Mouse (Mus musculus) hindbrain, embryonic 13.5 days (tissue): ENCODE measurements around the gene Tsnaxip1. TPM values are rescaled to one million over a fixed set of nuclear protein-coding genes. Genes with fewer than 3 reads are reported as not detected.
"Not testable (repeated sequence)": the region's sequence is repeated elsewhere in the genome, so short reads cannot be mapped to it uniquely, and the experiment has no call there.

Experiments used
- ATAC-seq: fragments of 200-750 bp; cut with Nextera tagmentation; 2 replicates; pipeline ENCODE4 v1.8.0; 2017; ENCODE audit warnings: moderate TSS enrichment; ENCODE audit not compliant: low FRiP score
- H3K27ac ChIP-seq: fragments of 300-500 bp; sonication (generic); 2 replicates; pipeline ENCODE4 v1.5.1; 2015; ENCODE audit warnings: inconsistent platforms, mild to moderate bottlenecking, moderate library complexity
- H3K27me3 ChIP-seq: fragments of 300-500 bp; sonication (generic); 2 replicates; pipeline ENCODE4 v1.6.1; 2015; ENCODE audit warnings: mild to moderate bottlenecking, inconsistent platforms
- H3K36me3 ChIP-seq: fragments of 300-500 bp; sonication (generic); 2 replicates; pipeline ENCODE4 v1.6.1; 2015; ENCODE audit warnings: mild to moderate bottlenecking, inconsistent platforms
- H3K4me1 ChIP-seq: fragments of 300-500 bp; sonication (generic); replicated peaks from 2 replicates; pipeline ENCODE4 v1.6.1; 2015; ENCODE audit warnings: inconsistent platforms
- H3K4me2 ChIP-seq: fragments of 300-500 bp; sonication (generic); 2 replicates; pipeline ENCODE4 v1.6.1; 2015; ENCODE audit warnings: inconsistent platforms, mild to moderate bottlenecking, moderate library complexity
- H3K4me3 ChIP-seq: fragments of 300-500 bp; sonication (generic); 2 replicates; pipeline ENCODE4 v1.5.1; 2015; ENCODE audit warnings: mild to moderate bottlenecking, inconsistent platforms
- H3K9ac ChIP-seq: fragments of 300-500 bp; sonication (generic); 2 replicates; pipeline ENCODE4 v1.6.1; 2015; ENCODE audit warnings: mild to moderate bottlenecking, inconsistent platforms
- H3K9me3 ChIP-seq: fragments of 300-500 bp; sonication (generic); 2 replicates; pipeline ENCODE4 v1.6.1; 2016; ENCODE audit warnings: inconsistent platforms
- WGBS: fragments of 180-500 bp; shearing (Covaris S2); methylation state at CpG from one replicate; pipeline ENCODE4 v1.1.7; 2015; 5-methylcytosine and 5-hydroxymethylcytosine counted together
- polyA plus RNA-seq: library from polyadenylated mRNA; unstranded; fragments of >200 nt; fragmentation: Nextera tagmentation; extraction: Ambion mirVana; gene quantifications from 2 replicates; pipeline ENCODE4 v1.2.1, GENCODE M21; 2015

Tsnaxip1 gene
- polyA plus RNA-seq, 1 experiment from 2014 or later = 1.6 TPM

DNA sequence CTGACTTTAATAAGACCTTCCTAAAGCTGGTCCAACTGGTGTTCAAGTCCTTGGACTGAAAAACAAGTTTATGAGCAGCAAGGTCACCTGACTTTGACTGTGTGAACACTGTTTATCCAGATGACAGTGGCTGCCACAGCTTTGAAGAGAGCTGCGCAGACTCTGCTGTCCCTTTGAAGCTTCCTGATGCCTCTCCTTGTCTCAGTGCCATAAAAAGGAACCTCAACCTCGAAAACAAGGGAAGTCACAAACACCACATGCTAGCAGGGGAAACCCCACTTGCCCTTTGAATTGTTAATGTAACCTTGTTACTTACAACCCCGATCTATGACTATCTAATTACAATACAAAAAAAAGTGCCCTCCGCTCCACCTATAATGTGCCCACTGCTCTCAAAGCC, 2.0 kb upstream of the Tsnaxip1 start:
- Histone ChIP-seq H3K9ac (peak overlapping the region; percentile 96), H3K27ac (no peak overlapping the region), H3K4me2 (peak overlapping the region; percentile 98), H3K36me3 (peaks cover 42% of the 10 kb centered on the region), H3K9me3 (no peaks in the 10 kb centered on the region), H3K4me1 (peaks cover 28% of the 10 kb centered on the region), H3K4me3 (peak overlapping the region; percentile 97), H3K27me3 (no peaks in the 10 kb centered on the region)
- no peak for ATAC-seq
- 81% methylated on average over 4 of the region's 4 CpGs for WGBS

DNA sequence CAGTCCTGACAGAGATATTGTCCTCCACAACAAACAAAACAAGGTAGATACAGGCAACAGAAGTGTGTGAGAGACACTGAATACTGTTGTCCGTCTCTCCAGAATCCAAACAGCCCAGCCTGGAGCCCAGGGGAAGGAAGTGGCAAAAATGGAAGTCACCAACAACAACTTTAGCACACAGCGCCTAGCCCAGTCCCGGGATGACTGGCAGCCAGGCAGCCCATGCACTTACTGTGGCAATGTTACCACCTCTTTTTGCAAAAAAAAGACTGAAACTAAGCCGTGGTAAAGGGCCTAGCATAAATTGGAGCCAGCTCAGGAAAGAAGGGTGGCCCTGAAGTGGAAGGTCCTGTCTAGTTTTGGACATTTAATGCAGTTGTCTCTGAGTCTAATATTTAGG, 1.2 kb upstream of the Tsnaxip1 start:
- Histone ChIP-seq H3K4me1 (peaks cover 28% of the 10 kb centered on the region), H3K36me3 (peaks cover 33% of the 10 kb centered on the region), H3K27ac (peak overlapping the region; percentile 85), H3K9ac (peak overlapping the region; percentile 96), H3K9me3 (no peaks in the 10 kb centered on the region), H3K4me3 (peak overlapping the region; percentile 97), H3K4me2 (peak overlapping the region; percentile 98), H3K27me3 (no peaks in the 10 kb centered on the region)
- ATAC-seq = no peak
- 14% methylated on average over 4 of the region's 4 CpGs for WGBS

DNA sequence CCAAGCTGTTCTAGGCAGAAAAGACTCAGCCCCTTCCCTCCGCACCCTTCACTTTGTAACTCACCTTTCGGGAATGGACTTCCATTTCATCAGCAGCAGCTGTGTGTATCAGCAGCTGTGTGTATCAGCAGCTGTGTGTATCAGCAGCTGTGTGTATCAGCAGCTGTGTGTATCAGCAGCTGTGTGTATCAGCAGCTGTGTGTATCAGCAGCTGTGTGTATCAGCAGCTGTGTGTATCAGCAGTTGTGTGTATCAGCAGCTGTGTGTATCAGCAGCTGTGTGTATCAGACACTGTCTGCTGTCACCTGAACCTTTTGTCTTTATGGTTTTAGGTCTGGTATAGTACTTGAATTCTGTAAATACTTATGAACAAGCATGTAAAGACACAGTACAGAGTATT, 6.2 kb downstream of the Tsnaxip1 start:
- H3K4me2 ChIP-seq, H3K27me3 ChIP-seq, ATAC-seq, H3K36me3 ChIP-seq, H3K4me1 ChIP-seq, H3K9me3 ChIP-seq, H3K4me3 ChIP-seq, H3K9ac ChIP-seq, H3K27ac ChIP-seq: not testable (repeated sequence)
- 86% methylated on average over 2 of the region's 2 CpGs for WGBS

DNA sequence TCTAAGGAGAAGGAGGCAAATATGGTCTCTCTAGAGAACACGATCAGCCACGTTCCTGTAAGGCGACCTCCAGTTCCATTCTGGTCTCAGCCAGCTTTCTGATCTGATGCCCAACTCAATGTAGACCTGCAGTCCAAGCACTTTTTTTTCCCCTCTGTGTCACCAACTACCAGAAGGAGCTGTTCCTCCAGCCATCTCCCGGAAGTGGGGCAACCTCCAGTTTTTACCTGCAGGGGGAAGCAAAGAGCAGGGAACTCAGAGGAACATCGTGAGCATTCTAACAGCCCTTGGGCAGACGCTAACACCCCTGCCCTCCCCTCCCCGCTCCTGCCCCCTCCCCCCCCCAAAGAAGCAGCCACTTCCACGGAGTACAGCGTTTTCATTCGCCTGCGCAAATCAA, 7.8 kb downstream of the Tsnaxip1 start:
- no peaks in the 10 kb centered on the region for H3K9me3 ChIP-seq
- ATAC-seq = no peak
- no peak overlapping the region for H3K27ac ChIP-seq
- no peaks in the 10 kb centered on the region for H3K4me1 ChIP-seq
- no peak overlapping the region for H3K4me2 ChIP-seq
- H3K27me3 ChIP-seq = 0 out of 2 replicates have a peak, but pooled peaks cover 3% of the 10 kb centered on the region
- no peak overlapping the region for H3K9ac ChIP-seq
- H3K36me3 ChIP-seq = no peaks in the 10 kb centered on the region
- no peak overlapping the region for H3K4me3 ChIP-seq
- 27% methylated on average over 11 of the region's 11 CpGs for WGBS

DNA sequence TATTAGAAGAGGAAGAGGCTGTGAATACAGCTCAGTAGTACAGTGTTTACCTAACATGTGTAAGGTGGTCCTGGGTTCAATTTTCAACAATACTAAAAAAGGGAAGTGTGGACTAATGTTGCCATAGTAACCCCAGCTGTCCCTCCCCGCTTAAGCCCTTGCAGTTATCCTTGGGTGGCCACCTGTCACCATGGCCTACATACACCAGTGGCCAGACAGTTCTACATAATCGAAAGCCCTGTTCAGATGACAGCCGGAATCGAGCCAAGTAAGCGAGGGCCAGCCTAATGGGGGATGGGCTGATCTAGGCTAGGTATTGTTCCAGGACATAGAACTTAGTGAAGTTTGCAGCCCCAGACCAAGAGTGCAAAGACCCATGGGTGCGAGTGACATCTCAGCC, 9.5 kb downstream of the Tsnaxip1 start:
- Histone ChIP-seq H3K4me2 (no peak overlapping the region), H3K4me1 (no peaks in the 10 kb centered on the region), H3K9ac (no peak overlapping the region), H3K9me3 (no peaks in the 10 kb centered on the region), H3K27me3 (0 out of 2 replicates have a peak, but pooled peaks cover 3% of the 10 kb centered on the region), H3K4me3 (no peak overlapping the region), H3K36me3 (peaks cover 12% of the 10 kb centered on the region; the same call in 1 of the 2 replicates), H3K27ac (no peak overlapping the region)
- 86% methylated on average over 6 of the region's 6 CpGs for WGBS
- no peak for ATAC-seq

DNA sequence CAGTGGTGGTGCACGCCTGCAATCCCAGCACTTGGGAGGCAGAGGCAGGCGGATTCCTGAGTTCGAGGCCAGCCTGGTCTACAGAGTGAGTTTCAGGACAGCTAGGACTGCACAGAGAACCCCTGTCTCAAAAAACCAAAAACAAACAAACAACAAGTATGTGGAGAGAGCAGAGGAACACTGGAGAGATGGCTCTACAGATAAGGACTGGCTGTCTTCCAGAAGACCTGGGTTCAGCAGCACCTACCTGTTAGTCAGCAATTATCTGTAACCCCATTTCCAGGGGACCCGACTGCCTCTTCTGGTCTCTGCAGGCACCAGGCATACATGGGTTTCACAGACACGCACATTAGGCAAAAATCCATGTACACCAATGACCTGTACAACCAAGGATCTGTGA, 11.7 kb downstream of the Tsnaxip1 start:
- H3K4me3 ChIP-seq = no peak overlapping the region
- no peak for ATAC-seq

DNA sequence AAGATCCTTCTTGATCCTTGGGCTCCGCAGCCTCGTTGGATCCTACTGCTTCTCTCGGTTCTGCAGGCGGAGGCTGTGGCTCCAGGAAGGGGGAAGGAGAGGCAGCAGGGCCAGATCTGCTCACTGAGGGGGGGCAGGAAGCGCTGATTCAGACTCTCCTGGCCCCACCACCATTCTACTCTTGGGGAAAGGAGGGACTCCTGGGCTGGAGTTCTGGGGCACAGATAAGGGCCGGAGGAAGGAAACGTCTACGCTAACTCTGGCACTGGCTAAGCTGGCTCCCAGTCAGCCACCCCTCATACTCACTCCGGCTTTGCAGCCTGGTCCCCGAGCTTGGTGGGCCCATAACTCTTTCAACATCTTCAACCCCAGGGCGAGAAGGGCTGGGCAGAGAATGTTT, 19.1 kb downstream of the Tsnaxip1 start:
- no peak overlapping the region for H3K27ac ChIP-seq
- peaks cover 72% of the 10 kb centered on the region for H3K36me3 ChIP-seq
- ATAC-seq = no peak
- H3K4me1 ChIP-seq = peaks cover 8% of the 10 kb centered on the region
- H3K4me2 ChIP-seq = no peak overlapping the region
- WGBS = 94% methylated on average over 11 of the region's 11 CpGs
- H3K4me3 ChIP-seq = no peak overlapping the region
- no peaks in the 10 kb centered on the region for H3K27me3 ChIP-seq
- H3K9ac ChIP-seq = no peak overlapping the region
- H3K9me3 ChIP-seq = no peaks in the 10 kb centered on the region

More for the DNA sequence above, 11.7 kb downstream of the Tsnaxip1 start:
- no peak overlapping the region for H3K9ac ChIP-seq
- H3K4me2 ChIP-seq = no peak overlapping the region
- H3K36me3 ChIP-seq = peaks cover 28% of the 10 kb centered on the region
- no peaks in the 10 kb centered on the region for H3K4me1 ChIP-seq
- 95% methylated on average over 5 of the region's 5 CpGs for WGBS
- no peaks in the 10 kb centered on the region for H3K27me3 ChIP-seq
- no peaks in the 10 kb centered on the region for H3K9me3 ChIP-seq
- no peak overlapping the region for H3K27ac ChIP-seq

DNA sequence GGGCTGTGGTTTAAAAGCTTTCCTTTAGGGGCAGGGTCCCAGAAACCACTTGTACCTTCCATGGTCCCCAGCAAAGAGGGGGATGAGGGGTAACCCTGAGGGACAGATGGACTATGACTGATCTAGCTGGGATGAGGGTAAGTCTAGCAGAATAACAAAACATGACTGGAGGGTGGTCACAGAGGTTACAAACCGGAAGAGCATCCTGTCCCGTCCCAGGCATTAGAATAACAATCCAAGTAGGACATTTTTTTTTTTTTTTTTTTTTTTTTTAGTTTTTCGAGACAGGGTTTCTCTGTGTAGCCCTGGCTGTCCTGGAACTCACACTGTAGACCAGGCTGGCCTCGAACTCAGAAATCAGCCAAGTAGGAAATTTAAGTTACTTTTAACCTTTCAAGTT, 22.5 kb downstream of the Tsnaxip1 start:
- Histone ChIP-seq H3K27me3 (no peaks in the 10 kb centered on the region), H3K4me3 (no peak overlapping the region; the same call in 1 of the 2 replicates), H3K9ac (peak overlapping the region; percentile 43; the same call in 1 of the 2 replicates), H3K36me3 (peaks cover 45% of the 10 kb centered on the region), H3K27ac (no peak overlapping the region), H3K4me1 (peaks cover 11% of the 10 kb centered on the region), H3K9me3 (no peaks in the 10 kb centered on the region), H3K4me2 (0 out of 2 replicates have a peak overlapping the region, but pooled peaks have one; percentile 44)
- no peak for ATAC-seq
- 82% methylated on average over 4 of the region's 4 CpGs for WGBS

DNA sequence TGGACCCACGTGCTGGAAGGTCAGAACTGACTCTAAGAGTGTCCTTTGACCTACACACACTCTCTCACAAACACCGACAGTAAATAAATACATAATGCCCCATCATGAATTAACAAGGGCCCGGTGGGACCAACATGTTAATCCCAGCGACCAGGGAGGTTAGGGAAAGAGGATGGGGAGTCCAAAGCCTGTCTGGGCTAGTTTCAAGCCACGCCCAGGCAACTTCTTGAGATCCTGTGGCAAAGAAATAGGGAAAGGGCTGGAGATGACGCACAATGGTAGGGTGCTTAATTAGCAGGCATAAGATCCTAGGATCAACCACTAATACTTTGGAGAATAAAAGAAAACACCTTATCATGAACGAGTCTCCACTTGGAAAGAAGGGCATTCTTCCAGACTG, 23.1 kb downstream of the Tsnaxip1 start:
- Histone ChIP-seq H3K27me3 (no peaks in the 10 kb centered on the region), H3K4me3 (peak overlapping the region; percentile 23), H3K9me3 (no peaks in the 10 kb centered on the region), H3K36me3 (peaks cover 39% of the 10 kb centered on the region), H3K9ac (peak overlapping the region; percentile 43), H3K4me2 (peak overlapping the region; percentile 44), H3K27ac (no peak overlapping the region), H3K4me1 (peaks cover 13% of the 10 kb centered on the region)
- no peak for ATAC-seq
- WGBS = 79% methylated on average over 7 of the region's 7 CpGs

DNA sequence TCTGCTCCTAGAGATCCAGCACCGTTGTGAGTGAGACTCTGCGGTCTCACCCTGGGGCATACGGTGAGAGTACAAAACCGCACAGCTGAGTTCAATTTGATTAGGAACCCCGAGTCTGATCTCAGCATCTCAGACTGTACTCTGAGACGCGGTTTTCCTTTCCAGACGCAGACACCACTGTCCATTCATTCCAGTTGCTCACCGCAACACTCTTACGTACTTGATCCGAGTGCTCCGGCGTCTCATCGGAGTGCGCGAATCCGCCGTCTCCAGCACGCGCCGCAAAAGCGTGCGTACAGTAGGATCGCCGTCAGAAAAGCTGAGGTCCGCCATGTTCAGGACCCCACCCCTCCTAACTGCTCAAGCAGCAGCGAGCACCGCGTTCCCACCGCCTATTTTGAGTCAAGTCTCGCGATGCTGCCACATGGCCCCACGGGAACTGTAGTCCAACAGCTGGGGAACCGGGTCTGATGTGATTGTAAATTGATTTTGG, 24.2 kb downstream of the Tsnaxip1 start:
- Histone ChIP-seq H3K27me3 (no peaks in the 10 kb centered on the region), H3K9me3 (no peaks in the 10 kb centered on the region), H3K4me3 (peak overlapping the region; percentile 77), H3K4me2 (peak overlapping the region; percentile 87), H3K36me3 (peaks cover 28% of the 10 kb centered on the region), H3K9ac (peak overlapping the region; percentile 88), H3K27ac (peak overlapping the region; percentile 85), H3K4me1 (peaks cover 24% of the 10 kb centered on the region)
- under 1% methylated on average over 34 of the region's 34 CpGs for WGBS
- peak; percentile 81 for ATAC-seq

DNA sequence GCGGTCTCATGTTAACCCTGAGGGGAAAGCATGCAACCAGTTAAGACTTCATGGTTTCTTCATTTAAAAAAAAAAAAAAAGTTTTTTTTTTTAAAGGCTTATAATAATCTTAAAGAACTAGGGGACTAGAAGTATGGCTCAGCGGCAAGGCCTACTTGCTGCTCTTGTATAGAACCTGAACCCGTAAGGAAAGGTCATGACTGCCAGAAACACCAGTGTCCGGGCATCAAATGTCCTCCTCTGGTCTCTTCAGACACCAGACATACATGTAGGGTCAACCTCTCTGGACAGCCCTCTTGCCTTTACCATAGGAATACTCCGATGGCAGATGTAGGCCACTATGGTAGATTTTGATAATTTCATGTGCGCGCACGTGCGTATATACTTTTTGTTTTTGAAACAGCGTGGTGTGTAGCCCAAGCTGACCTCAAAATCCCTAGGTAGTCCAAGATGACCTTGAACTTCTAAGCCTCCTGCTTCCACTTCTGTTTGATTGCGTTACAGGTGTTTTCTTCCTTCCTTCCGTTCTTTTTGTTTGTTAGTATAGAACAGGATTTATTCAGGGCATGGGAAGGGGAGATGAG, 24.7 kb downstream of the Tsnaxip1 start:
- Histone ChIP-seq H3K36me3 (peaks cover 23% of the 10 kb centered on the region), H3K27ac (0 out of 2 replicates have a peak overlapping the region, but pooled peaks have one; percentile 1), H3K9ac (no peak overlapping the region), H3K27me3 (no peaks in the 10 kb centered on the region), H3K4me3 (peak overlapping the region; percentile 77), H3K4me1 (peaks cover 30% of the 10 kb centered on the region), H3K4me2 (peak overlapping the region; percentile 87; the same call in 1 of the 2 replicates), H3K9me3 (no peaks in the 10 kb centered on the region)
- no peak for ATAC-seq
- 82% methylated on average over 12 of the region's 12 CpGs for WGBS

DNA sequence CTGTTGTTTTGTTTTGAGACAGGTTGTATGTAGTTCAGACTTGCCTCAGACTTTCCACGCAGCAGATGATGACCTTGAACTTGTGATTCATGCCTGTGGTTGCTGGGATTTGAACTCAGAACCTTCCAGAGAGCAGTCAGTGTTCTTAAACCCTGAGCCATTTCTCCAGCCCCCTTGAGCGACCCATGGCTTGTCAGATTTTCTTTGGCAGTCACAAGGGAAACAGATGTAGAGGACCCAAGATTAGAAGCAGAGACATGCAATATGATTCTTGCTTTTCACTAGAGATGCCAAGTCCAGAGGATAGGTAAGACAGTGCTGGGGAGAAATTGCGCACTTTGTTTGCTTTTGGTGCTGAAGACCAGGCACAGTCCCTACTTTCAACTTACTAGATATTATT, 25.6 kb downstream of the Tsnaxip1 start, which contains the start of gene Cenpt:
Cenpt (minus strand) TSS at position 101 of the 400 bp plus-strand sequence.
- H3K27me3 ChIP-seq = no peaks in the 10 kb centered on the region
- H3K4me2 ChIP-seq = no peak within 1 kb of the TSS
- H3K36me3 ChIP-seq = peaks cover 14% of the 10 kb centered on the region
- WGBS = 93% methylated on average over 3 of the region's 3 CpGs
- 0 out of 2 replicates have a peak within 1 kb of the TSS, but pooled peaks have one; percentile 1 for H3K27ac ChIP-seq
- no peaks in the 10 kb centered on the region for H3K9me3 ChIP-seq
- no peak within 1 kb of the TSS for H3K9ac ChIP-seq
- 0 out of 2 replicates have a peak within 1 kb of the TSS, but pooled peaks have one; percentile 77 for H3K4me3 ChIP-seq
- H3K4me1 ChIP-seq = peaks cover 39% of the 10 kb centered on the region
- ATAC-seq = no peak

DNA sequence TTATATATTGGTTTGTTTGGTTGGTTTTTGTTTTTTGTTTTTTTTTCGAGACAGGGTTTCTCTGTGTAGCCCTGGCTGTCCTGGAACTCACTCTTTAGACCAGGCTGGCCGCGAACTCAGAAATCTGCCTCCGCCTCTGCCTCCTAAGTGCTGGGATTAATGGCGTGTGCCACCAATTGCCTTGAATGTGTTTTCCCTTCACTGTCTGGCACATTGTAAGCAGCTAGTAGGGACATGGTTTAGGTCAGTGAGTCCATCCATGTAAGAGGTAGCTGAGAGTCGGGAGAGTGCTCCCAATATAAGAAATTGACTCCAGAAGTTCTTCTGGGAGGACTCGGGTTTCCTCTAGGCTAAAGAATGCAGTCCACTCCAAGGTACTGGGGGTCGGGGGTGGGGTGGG, 26.8 kb downstream of the Tsnaxip1 start:
- Histone ChIP-seq H3K9me3 (no peaks in the 10 kb centered on the region), H3K4me3 (peak overlapping the region; percentile 82), H3K4me1 (peaks cover 50% of the 10 kb centered on the region), H3K36me3 (peaks cover 2% of the 10 kb centered on the region; the same call in 1 of the 2 replicates), H3K27ac (no peak overlapping the region), H3K4me2 (peak overlapping the region; percentile 99; the same call in 1 of the 2 replicates), H3K9ac (peak overlapping the region; percentile 93; the same call in 1 of the 2 replicates), H3K27me3 (no peaks in the 10 kb centered on the region)
- no peak; the same call in 1 of the 2 replicates for ATAC-seq
- 27% methylated on average over 8 of the region's 8 CpGs for WGBS
